Mouse (Mus musculus): ENCODE measurements around the gene Phf24. TPM values are rescaled to one million over a fixed set of nuclear protein-coding genes. Genes with fewer than 3 reads are reported as not detected.

Phf24 gene
- polyA plus RNA-seq, 1 experiment, result 0.46 TPM

- H3K36me3 ChIP-seq (ENCODE audit: control insufficient read depth, insufficient read depth, low read length), result no peaks in the 10 kb centered on the region
- H3K4me1 ChIP-seq (ENCODE audit: control insufficient read depth, insufficient read depth, insufficient read length, low read length), result no peaks in the 10 kb centered on the region
- TF ChIP-seq POLR2A (IDR thresholded peaks at IDR 0.05; ENCODE audit: low read depth, low read length), result no peak
- TF ChIP-seq CTCF (IDR thresholded peaks at IDR 0.05; ENCODE audit: extremely low read depth, insufficient read length, insufficient replicate concordance, low read depth, low read length), result no peak
- H3K27me3 ChIP-seq (ENCODE audit: control insufficient read depth, insufficient read depth, low read length), result peaks cover 23% of the 10 kb centered on the region
- 34% methylated on average over 10 of the region's 10 CpGs for WGBS
- H3K4me3 ChIP-seq (ENCODE audit: low read depth, low read length), result no peak overlapping the region
- no peak overlapping the region for H3K27ac ChIP-seq (ENCODE audit: insufficient read depth, low read depth, low read length)
These were observed 3.1 kb upstream of the Phf24 start for GRCm38 (mm10) chr4:42913391-42913790.

- no peaks in the 10 kb centered on the region for H3K4me1 ChIP-seq (ENCODE audit: control insufficient read depth, insufficient read depth, insufficient read length, low read length)
- H3K4me3 ChIP-seq (ENCODE audit: low read depth, low read length), result no peak overlapping the region
- TF ChIP-seq CTCF (IDR thresholded peaks at IDR 0.05; ENCODE audit: extremely low read depth, insufficient read length, insufficient replicate concordance, low read depth, low read length) (no peak), POLR2A (IDR thresholded peaks at IDR 0.05; ENCODE audit: low read depth, low read length) (no peak)
- H3K36me3 ChIP-seq (ENCODE audit: control insufficient read depth, insufficient read depth, low read length), result no peaks in the 10 kb centered on the region
- 78% methylated on average over 12 of the region's 12 CpGs for WGBS
- H3K27me3 ChIP-seq (ENCODE audit: control insufficient read depth, insufficient read depth, low read length), result peaks cover 23% of the 10 kb centered on the region
- H3K27ac ChIP-seq (ENCODE audit: insufficient read depth, low read depth, low read length), result no peak overlapping the region
These were observed 1.1 kb upstream of the Phf24 start for GRCm38 (mm10) chr4:42915311-42915710.

DNA sequence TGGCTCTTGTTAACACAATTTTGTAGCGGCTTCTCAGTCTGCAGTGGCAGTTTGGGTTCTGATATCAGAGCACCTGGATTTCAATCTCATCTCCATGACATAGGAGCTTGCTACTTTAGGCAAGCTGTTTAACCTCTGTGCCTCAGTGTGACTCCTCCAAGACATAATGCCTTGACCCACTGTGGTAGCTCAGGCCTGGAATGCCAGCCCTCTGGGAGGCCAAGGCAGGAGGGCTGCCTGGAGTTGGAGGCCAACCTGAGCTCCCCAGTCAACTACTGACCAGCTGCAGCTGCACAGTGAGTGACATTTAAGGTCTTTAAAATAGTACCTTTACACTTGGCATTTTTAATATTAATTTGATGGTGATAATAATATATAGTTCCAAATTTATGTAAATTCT, 494 bp upstream of the Phf24 start:
- no peak overlapping the region for H3K27ac ChIP-seq (ENCODE audit: insufficient read depth, low read depth, low read length)
- no peaks in the 10 kb centered on the region for H3K4me1 ChIP-seq (ENCODE audit: control insufficient read depth, insufficient read depth, insufficient read length, low read length)
- 89% methylated on average over 1 of the region's 1 CpGs for WGBS
- TF ChIP-seq CTCF (IDR thresholded peaks at IDR 0.05; ENCODE audit: extremely low read depth, insufficient read length, insufficient replicate concordance, low read depth, low read length) (no peak), POLR2A (IDR thresholded peaks at IDR 0.05; ENCODE audit: low read depth, low read length) (no peak)
- no peaks in the 10 kb centered on the region for H3K36me3 ChIP-seq (ENCODE audit: control insufficient read depth, insufficient read depth, low read length)
- H3K4me3 ChIP-seq (ENCODE audit: low read depth, low read length), result no peak overlapping the region
- H3K27me3 ChIP-seq (ENCODE audit: control insufficient read depth, insufficient read depth, low read length), result peaks cover 23% of the 10 kb centered on the region

DNA sequence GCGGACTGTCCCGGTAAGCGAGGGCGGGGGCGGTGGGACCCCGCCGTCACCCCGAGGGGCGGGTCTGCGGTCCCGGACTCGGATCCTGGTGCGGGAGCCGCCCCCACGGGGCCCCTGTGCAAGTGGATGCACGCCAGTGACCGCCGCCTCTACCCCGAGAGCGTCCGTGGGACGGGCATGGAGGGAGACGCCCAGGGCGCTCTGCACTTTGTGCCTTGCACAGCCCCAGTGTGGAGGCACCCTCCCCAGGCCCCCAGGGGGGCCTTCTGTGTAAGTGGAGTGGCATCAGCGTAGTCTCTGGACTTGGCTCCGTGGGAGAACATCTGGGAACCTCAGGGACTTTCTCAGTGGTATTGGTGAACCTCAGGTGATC, 928 bp downstream of the Phf24 start:
- 5% methylated on average over 17 of the region's 26 CpGs for WGBS
- H3K4me3 ChIP-seq (ENCODE audit: low read depth, low read length), result peak overlapping the region; percentile 61
- TF ChIP-seq POLR2A (IDR thresholded peaks at IDR 0.05; ENCODE audit: low read depth, low read length) (no peak), CTCF (IDR thresholded peaks at IDR 0.05; ENCODE audit: extremely low read depth, insufficient read length, insufficient replicate concordance, low read depth, low read length) (no peak)
- H3K4me1 ChIP-seq (ENCODE audit: control insufficient read depth, insufficient read depth, insufficient read length, low read length), result no peaks in the 10 kb centered on the region
- no peak overlapping the region for H3K27ac ChIP-seq (ENCODE audit: insufficient read depth, low read depth, low read length)
- peaks cover 23% of the 10 kb centered on the region for H3K27me3 ChIP-seq (ENCODE audit: control insufficient read depth, insufficient read depth, low read length)
- no peaks in the 10 kb centered on the region for H3K36me3 ChIP-seq (ENCODE audit: control insufficient read depth, insufficient read depth, low read length)

GRCm38 (mm10) chr4:42920726-42921125, 4.3 kb downstream of the Phf24 start:
- Histone ChIP-seq H3K27me3 (ENCODE audit: control insufficient read depth, insufficient read depth, low read length) (peaks cover 17% of the 10 kb centered on the region), H3K27ac (ENCODE audit: insufficient read depth, low read depth, low read length) (no peak overlapping the region), H3K36me3 (ENCODE audit: control insufficient read depth, insufficient read depth, low read length) (no peaks in the 10 kb centered on the region), H3K4me1 (ENCODE audit: control insufficient read depth, insufficient read depth, insufficient read length, low read length) (no peaks in the 10 kb centered on the region), H3K4me3 (ENCODE audit: low read depth, low read length) (no peak overlapping the region)
- TF ChIP-seq POLR2A (IDR thresholded peaks at IDR 0.05; ENCODE audit: low read depth, low read length), result no peak
- TF ChIP-seq CTCF (IDR thresholded peaks at IDR 0.05; ENCODE audit: extremely low read depth, insufficient read length, insufficient replicate concordance, low read depth, low read length), result no peak
- 50% methylated on average over 9 of the region's 9 CpGs for WGBS

GRCm38 (mm10) chr4:42921536-42921935, 5.1 kb downstream of the Phf24 start:
- no peak overlapping the region for H3K4me3 ChIP-seq (ENCODE audit: low read depth, low read length)
- H3K27me3 ChIP-seq (ENCODE audit: control insufficient read depth, insufficient read depth, low read length), result peaks cover 14% of the 10 kb centered on the region
- no peaks in the 10 kb centered on the region for H3K4me1 ChIP-seq (ENCODE audit: control insufficient read depth, insufficient read depth, insufficient read length, low read length)
- WGBS, result 86% methylated on average over 2 of the region's 2 CpGs
- H3K27ac ChIP-seq (ENCODE audit: insufficient read depth, low read depth, low read length), result no peak overlapping the region
- TF ChIP-seq POLR2A (IDR thresholded peaks at IDR 0.05; ENCODE audit: low read depth, low read length), result no peak
- TF ChIP-seq CTCF (IDR thresholded peaks at IDR 0.05; ENCODE audit: extremely low read depth, insufficient read length, insufficient replicate concordance, low read depth, low read length), result no peak
- H3K36me3 ChIP-seq (ENCODE audit: control insufficient read depth, insufficient read depth, low read length), result no peaks in the 10 kb centered on the region

GRCm38 (mm10) chr4:42922056-42922455, 5.6 kb downstream of the Phf24 start:
- TF ChIP-seq CTCF (IDR thresholded peaks at IDR 0.05; ENCODE audit: extremely low read depth, insufficient read length, insufficient replicate concordance, low read depth, low read length) (no peak), POLR2A (IDR thresholded peaks at IDR 0.05; ENCODE audit: low read depth, low read length) (no peak)
- Histone ChIP-seq H3K36me3 (ENCODE audit: control insufficient read depth, insufficient read depth, low read length) (no peaks in the 10 kb centered on the region), H3K27me3 (ENCODE audit: control insufficient read depth, insufficient read depth, low read length) (peaks cover 10% of the 10 kb centered on the region; the same call in 1 of the 2 replicates), H3K4me3 (ENCODE audit: low read depth, low read length) (no peak overlapping the region), H3K4me1 (ENCODE audit: control insufficient read depth, insufficient read depth, insufficient read length, low read length) (no peaks in the 10 kb centered on the region), H3K27ac (ENCODE audit: insufficient read depth, low read depth, low read length) (no peak overlapping the region)
- 53% methylated on average over 6 of the region's 6 CpGs for WGBS

DNA sequence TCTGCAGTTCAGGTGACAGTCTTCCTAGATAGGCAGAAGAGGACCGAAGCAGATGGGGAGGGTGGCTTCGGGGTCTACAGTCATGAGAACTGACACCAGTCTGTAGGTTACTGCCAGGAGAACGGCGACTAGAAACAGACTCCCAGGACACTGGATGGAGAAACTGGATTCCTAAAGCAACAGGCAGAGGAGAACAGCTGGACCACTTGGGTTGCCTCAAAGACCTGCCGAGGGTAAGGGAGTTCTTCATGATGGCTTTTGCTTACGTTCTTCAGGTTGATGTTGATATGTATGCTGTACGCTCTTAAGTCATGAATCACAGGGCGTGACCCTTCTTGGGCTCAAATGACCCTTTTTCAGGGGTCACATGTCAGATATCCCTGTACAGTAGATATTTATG, 6.0 kb downstream of the Phf24 start:
- 82% methylated on average over 8 of the region's 8 CpGs for WGBS

More for the DNA sequence above, 6.0 kb downstream of the Phf24 start:
- TF ChIP-seq POLR2A (IDR thresholded peaks at IDR 0.05; ENCODE audit: low read depth, low read length) (no peak), CTCF (IDR thresholded peaks at IDR 0.05; ENCODE audit: extremely low read depth, insufficient read length, insufficient replicate concordance, low read depth, low read length) (no peak)
- Histone ChIP-seq H3K4me1 (ENCODE audit: control insufficient read depth, insufficient read depth, insufficient read length, low read length) (no peaks in the 10 kb centered on the region), H3K27ac (ENCODE audit: insufficient read depth, low read depth, low read length) (no peak overlapping the region), H3K27me3 (ENCODE audit: control insufficient read depth, insufficient read depth, low read length) (peaks cover 6% of the 10 kb centered on the region; the same call in 1 of the 2 replicates), H3K36me3 (ENCODE audit: control insufficient read depth, insufficient read depth, low read length) (no peaks in the 10 kb centered on the region), H3K4me3 (ENCODE audit: low read depth, low read length) (no peak overlapping the region)
